Mouse (Mus musculus) limb, embryonic 14.5 days (tissue): Measurements from ENCODE around the gene C2cd5. TPM values are rescaled to one million over a fixed set of nuclear protein-coding genes. Genes with fewer than 3 reads are reported as not detected.

Experiments
- ATAC-seq: fragments of 200-750 bp; cut with Nextera tagmentation; 2 replicates; pipeline ENCODE4 v1.8.0; 2017; ENCODE audit warnings: low read depth, moderate number of reproducible peaks, moderate TSS enrichment; ENCODE audit not compliant: low FRiP score
- DNase-seq: peaks from one replicate; pipeline ENCODE4 v3.0.0-alpha.2; 2015; ENCODE audit warnings: low spot score
- H3K27ac ChIP-seq: fragments of 300-500 bp; sonication (generic); replicated peaks from 2 replicates; pipeline ENCODE4 v1.5.1; 2014; ENCODE audit warnings: low read depth, mild to moderate bottlenecking, low read length, moderate library complexity, mixed read lengths
- H3K27me3 ChIP-seq: fragments of 300-500 bp; sonication (generic); 2 replicates; pipeline ENCODE4 v1.6.1; 2014; ENCODE audit warnings: low read length, mixed read lengths; ENCODE audit not compliant: control insufficient read depth, insufficient read depth
- H3K36me3 ChIP-seq: fragments of 300-500 bp; sonication (generic); 2 replicates; pipeline ENCODE4 v1.6.1; 2014; ENCODE audit warnings: mild to moderate bottlenecking, low read length, moderate library complexity, mixed read lengths; ENCODE audit not compliant: control insufficient read depth, insufficient read depth
- H3K4me1 ChIP-seq: fragments of 300-500 bp; sonication (generic); 2 replicates; pipeline ENCODE4 v1.6.1; 2014; ENCODE audit warnings: antibody characterized with exemption, low read length, mixed read lengths; ENCODE audit not compliant: control insufficient read depth, insufficient read depth
- H3K4me2 ChIP-seq: fragments of 300-500 bp; sonication (generic); replicated peaks from 2 replicates; pipeline ENCODE4 v1.6.1; 2014; ENCODE audit warnings: low read depth, mild to moderate bottlenecking, low read length, moderate library complexity; ENCODE audit not compliant: severe bottlenecking
- H3K4me3 ChIP-seq: fragments of 300-500 bp; sonication (generic); replicated peaks from 2 replicates; pipeline ENCODE4 v1.5.1; 2014; ENCODE audit warnings: low read length
- H3K9ac ChIP-seq: fragments of 300-500 bp; sonication (generic); 2 replicates; pipeline ENCODE4 v1.6.1; 2014; ENCODE audit warnings: mild to moderate bottlenecking, low read depth, low read length, moderate library complexity; ENCODE audit not compliant: severe bottlenecking
- H3K9me3 ChIP-seq: fragments of 300-500 bp; sonication (generic); 2 replicates; pipeline ENCODE4 v1.6.1; 2016; ENCODE audit warnings: low read length; ENCODE audit not compliant: control insufficient read depth
- POLR2A ChIP-seq: fragments of 200-500 bp; IDR thresholded peaks from 2 replicates; pipeline ENCODE4 v1.8.0; 2012; ENCODE audit warnings: inconsistent platforms, mild to moderate bottlenecking, moderate library complexity, borderline replicate concordance; ENCODE audit not compliant: insufficient read depth, insufficient read length; ENCODE audit errors: extremely low read depth
- WGBS: fragments of 180-500 bp; shearing (Covaris S2); extraction: QIAGEN DNeasy Blood & Tissue Kit; methylation state at CpG from one replicate; pipeline ENCODE4 v1.1.7; 2014; 5-methylcytosine and 5-hydroxymethylcytosine counted together
- polyA plus RNA-seq, 2 experiments: library from polyadenylated mRNA; depleted of rRNA in 1 of 2; stranded (reverse) in 1 of 2; unstranded in 1 of 2; fragments of >200 nt; fragmentation: Nextera tagmentation in 1 of 2; extraction: Ambion mirVana in 1 of 2; gene quantifications; 2 replicates each; pipeline versions ENCODE4 v1.2.1 to v1.2.3; 2012 to 2014

Gene C2cd5
- polyA plus RNA-seq, 2 experiments = 23.1 to 38.8 TPM

GRCm38 (mm10) chr6:143068181-143068915 is 31.6 kb downstream of the C2cd5 start:
- Histone ChIP-seq H3K4me1 (no peaks in the 10 kb centered on the region), H3K9ac (no peak overlapping the region), H3K27ac (no peak overlapping the region), H3K27me3 (no peaks in the 10 kb centered on the region), H3K9me3 (no peaks in the 10 kb centered on the region), H3K36me3 (peaks cover 13% of the 10 kb centered on the region), H3K4me2 (no peak overlapping the region), H3K4me3 (no peak overlapping the region)
- ATAC-seq = no peak
- no peak for DNase-seq
- 71% methylated on average over 9 of the region's 9 CpGs for WGBS
- no peak for TF ChIP-seq POLR2A

GRCm38 (mm10) chr6:143067654-143068053 is 32.3 kb downstream of the C2cd5 start:
- DNase-seq = no peak
- TF ChIP-seq POLR2A = no peak
- no peak for ATAC-seq
- Histone ChIP-seq H3K36me3 (peaks cover 11% of the 10 kb centered on the region), H3K9ac (no peak overlapping the region), H3K27ac (no peak overlapping the region), H3K4me1 (no peaks in the 10 kb centered on the region), H3K27me3 (no peaks in the 10 kb centered on the region), H3K4me2 (no peak overlapping the region), H3K4me3 (no peak overlapping the region), H3K9me3 (no peaks in the 10 kb centered on the region)
- 91% methylated on average over 3 of the region's 3 CpGs for WGBS

- no peak for ATAC-seq
- H3K4me2 ChIP-seq = no peak overlapping the region
- TF ChIP-seq POLR2A = no peak
- H3K27ac ChIP-seq = no peak overlapping the region
- H3K36me3 ChIP-seq = peaks cover 14% of the 10 kb centered on the region
- no peak overlapping the region for H3K9ac ChIP-seq
- no peak overlapping the region for H3K4me3 ChIP-seq
- DNase-seq = no peak
- no peaks in the 10 kb centered on the region for H3K4me1 ChIP-seq
- H3K9me3 ChIP-seq = no peaks in the 10 kb centered on the region
- no peaks in the 10 kb centered on the region for H3K27me3 ChIP-seq
- 70% methylated on average over 9 of the region's 9 CpGs for WGBS
Measured at GRCm38 (mm10) chr6:143066859-143067258, 33.1 kb downstream of the C2cd5 start.

- no peak overlapping the region for H3K9ac ChIP-seq
- no peaks in the 10 kb centered on the region for H3K9me3 ChIP-seq
- H3K27me3 ChIP-seq = no peaks in the 10 kb centered on the region
- H3K4me1 ChIP-seq = no peaks in the 10 kb centered on the region
- no peak for TF ChIP-seq POLR2A
- H3K4me2 ChIP-seq = no peak overlapping the region
- no peak overlapping the region for H3K4me3 ChIP-seq
- H3K27ac ChIP-seq = no peak overlapping the region
- WGBS = 84% methylated on average over 2 of the region's 2 CpGs
- ATAC-seq (no peak), DNase-seq (no peak)
- peaks cover 10% of the 10 kb centered on the region; the same call in 1 of the 2 replicates for H3K36me3 ChIP-seq
Measured at GRCm38 (mm10) chr6:143064047-143064446, 35.9 kb downstream of the C2cd5 start.

- H3K4me1 ChIP-seq = no peaks in the 10 kb centered on the region
- no peak overlapping the region for H3K9ac ChIP-seq
- peaks cover 14% of the 10 kb centered on the region; the same call in 1 of the 2 replicates for H3K36me3 ChIP-seq
- no peaks in the 10 kb centered on the region for H3K9me3 ChIP-seq
- DNase-seq (no peak), ATAC-seq (no peak)
- no peak overlapping the region for H3K27ac ChIP-seq
- H3K4me2 ChIP-seq = no peak overlapping the region
- TF ChIP-seq POLR2A = no peak
- 94% methylated on average over 5 of the region's 5 CpGs for WGBS
- H3K4me3 ChIP-seq = no peak overlapping the region
- H3K27me3 ChIP-seq = no peaks in the 10 kb centered on the region
Measured at GRCm38 (mm10) chr6:143057601-143058000, 42.3 kb downstream of the C2cd5 start.
